Mouse (Mus musculus): ENCODE data around the gene Nek9. TPM values are rescaled to one million over a fixed set of nuclear protein-coding genes. Genes with fewer than 3 reads are reported as not detected.

The Nek9 gene
- total and polyA plus RNA-seq, 2 experiments: 14.0 to 17.0 TPM

- Histone ChIP-seq H3K9ac (ENCODE audit: low read depth, low read length) (no peak overlapping the region), H3K36me3 (ENCODE audit: control insufficient read depth, insufficient read depth, low read length) (peaks cover 19% of the 10 kb centered on the region), H3K4me3 (ENCODE audit: insufficient read depth, low read depth, low read length) (no peak overlapping the region), H3K27me3 (ENCODE audit: control insufficient read depth, insufficient read depth, low read length) (no peaks in the 10 kb centered on the region), H3K4me1 (ENCODE audit: control insufficient read depth, insufficient read depth, low read length) (peaks cover 14% of the 10 kb centered on the region), H3K79me2 (ENCODE audit: control insufficient read depth, insufficient read depth, low read length) (no peaks in the 10 kb centered on the region; the same call in 1 of the 2 replicates), H3K27ac (replicated peaks; ENCODE audit: insufficient read depth, low read depth, low read length) (no peak overlapping the region)
- DNase-seq (ENCODE audit: extremely low read depth, low read depth, low spot score): no peak
- TF ChIP-seq CTCF (IDR thresholded peaks at IDR 0.05; ENCODE audit: low read depth, low read length): no peak
- TF ChIP-seq POLR2A (IDR thresholded peaks at IDR 0.05; ENCODE audit: extremely low read depth, insufficient read depth, low read length): no peak
- WGBS: 68% methylated on average over 7 of the region's 7 CpGs
Measured at GRCm38 (mm10) chr12:85344252-85344651, 5.1 kb upstream of the Nek9 start.

DNA sequence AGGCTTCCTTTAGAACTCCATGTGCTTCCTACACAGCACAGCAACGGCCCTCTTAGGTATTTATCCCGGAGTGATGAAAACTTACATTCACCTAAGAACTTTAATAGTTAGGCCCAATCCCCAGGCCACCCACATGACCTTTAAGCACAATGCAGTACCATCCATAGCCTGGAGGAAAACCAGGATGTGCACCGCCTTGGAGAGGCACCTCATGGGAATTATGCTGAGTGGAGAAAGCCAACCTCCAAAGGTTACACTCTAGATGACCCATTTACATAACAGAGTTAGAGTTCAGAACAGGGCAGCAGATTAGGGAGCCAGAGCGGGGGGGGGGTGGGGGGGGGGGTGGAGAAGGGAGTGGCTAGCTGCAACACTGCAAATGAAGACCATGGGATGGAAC, 3.1 kb upstream of the Nek9 start:
- Histone ChIP-seq H3K79me2 (ENCODE audit: control insufficient read depth, insufficient read depth, low read length) (peaks cover 3% of the 10 kb centered on the region; the same call in 1 of the 2 replicates), H3K4me1 (ENCODE audit: control insufficient read depth, insufficient read depth, low read length) (peaks cover 13% of the 10 kb centered on the region), H3K27ac (replicated peaks; ENCODE audit: insufficient read depth, low read depth, low read length) (peak overlapping the region; percentile 27; the same call in 1 of the 2 replicates), H3K9ac (ENCODE audit: low read depth, low read length) (no peak overlapping the region), H3K36me3 (ENCODE audit: control insufficient read depth, insufficient read depth, low read length) (peaks cover 12% of the 10 kb centered on the region), H3K27me3 (ENCODE audit: control insufficient read depth, insufficient read depth, low read length) (no peaks in the 10 kb centered on the region), H3K4me3 (ENCODE audit: insufficient read depth, low read depth, low read length) (no peak overlapping the region)
- peak; percentile 49 for DNase-seq (ENCODE audit: extremely low read depth, low read depth, low spot score)
- TF ChIP-seq POLR2A (IDR thresholded peaks at IDR 0.05; ENCODE audit: extremely low read depth, insufficient read depth, low read length) (no peak), CTCF (IDR thresholded peaks at IDR 0.05; ENCODE audit: low read depth, low read length) (no peak)
- WGBS: 43% methylated on average over 4 of the region's 4 CpGs

GRCm38 (mm10) chr12:85341131-85341530, 2.0 kb upstream of the Nek9 start:
- Histone ChIP-seq H3K27ac (replicated peaks; ENCODE audit: insufficient read depth, low read depth, low read length) (no peak overlapping the region), H3K27me3 (ENCODE audit: control insufficient read depth, insufficient read depth, low read length) (no peaks in the 10 kb centered on the region), H3K9ac (ENCODE audit: low read depth, low read length) (no peak overlapping the region), H3K4me1 (ENCODE audit: control insufficient read depth, insufficient read depth, low read length) (peaks cover 13% of the 10 kb centered on the region), H3K36me3 (ENCODE audit: control insufficient read depth, insufficient read depth, low read length) (peaks cover 13% of the 10 kb centered on the region), H3K79me2 (ENCODE audit: control insufficient read depth, insufficient read depth, low read length) (peaks cover 3% of the 10 kb centered on the region; the same call in 1 of the 2 replicates), H3K4me3 (ENCODE audit: insufficient read depth, low read depth, low read length) (no peak overlapping the region)
- no peak for TF ChIP-seq POLR2A (IDR thresholded peaks at IDR 0.05; ENCODE audit: extremely low read depth, insufficient read depth, low read length)
- TF ChIP-seq CTCF (IDR thresholded peaks at IDR 0.05; ENCODE audit: low read depth, low read length): no peak
- 2% methylated on average over 1 of the region's 1 CpGs for WGBS
- DNase-seq (ENCODE audit: extremely low read depth, low read depth, low spot score): peak; percentile 79

- peaks cover 13% of the 10 kb centered on the region for H3K4me1 ChIP-seq (ENCODE audit: control insufficient read depth, insufficient read depth, low read length)
- 0 out of 2 replicates have a peak overlapping the region, but pooled peaks have one; percentile 47 for H3K9ac ChIP-seq (ENCODE audit: low read depth, low read length)
- 30% methylated on average over 4 of the region's 4 CpGs for WGBS
- peak; percentile 61 for DNase-seq (ENCODE audit: extremely low read depth, low read depth, low spot score)
- peaks cover 18% of the 10 kb centered on the region for H3K36me3 ChIP-seq (ENCODE audit: control insufficient read depth, insufficient read depth, low read length)
- H3K27ac ChIP-seq (replicated peaks; ENCODE audit: insufficient read depth, low read depth, low read length): peak overlapping the region; percentile 67
- peak overlapping the region; percentile 70; the same call in 1 of the 2 replicates for H3K4me3 ChIP-seq (ENCODE audit: insufficient read depth, low read depth, low read length)
- TF ChIP-seq CTCF (IDR thresholded peaks at IDR 0.05; ENCODE audit: low read depth, low read length): no peak
- TF ChIP-seq POLR2A (IDR thresholded peaks at IDR 0.05; ENCODE audit: extremely low read depth, insufficient read depth, low read length): no peak
- peaks cover 3% of the 10 kb centered on the region; the same call in 1 of the 2 replicates for H3K79me2 ChIP-seq (ENCODE audit: control insufficient read depth, insufficient read depth, low read length)
- no peaks in the 10 kb centered on the region for H3K27me3 ChIP-seq (ENCODE audit: control insufficient read depth, insufficient read depth, low read length)
Measured at GRCm38 (mm10) chr12:85339947-85340346, 785 bp upstream of the Nek9 start.

GRCm38 (mm10) chr12:85338815-85339214, 347 bp downstream of the Nek9 start:
- WGBS: 1% methylated on average over 40 of the region's 42 CpGs
- Histone ChIP-seq H3K79me2 (ENCODE audit: control insufficient read depth, insufficient read depth, low read length) (peaks cover 3% of the 10 kb centered on the region; the same call in 1 of the 2 replicates), H3K27me3 (ENCODE audit: control insufficient read depth, insufficient read depth, low read length) (no peaks in the 10 kb centered on the region), H3K4me1 (ENCODE audit: control insufficient read depth, insufficient read depth, low read length) (peaks cover 11% of the 10 kb centered on the region), H3K9ac (ENCODE audit: low read depth, low read length) (peak overlapping the region; percentile 94), H3K36me3 (ENCODE audit: control insufficient read depth, insufficient read depth, low read length) (peaks cover 21% of the 10 kb centered on the region), H3K4me3 (ENCODE audit: insufficient read depth, low read depth, low read length) (peak overlapping the region; percentile 70), H3K27ac (replicated peaks; ENCODE audit: insufficient read depth, low read depth, low read length) (peak overlapping the region; percentile 75)
- DNase-seq (ENCODE audit: extremely low read depth, low read depth, low spot score): no peak
- TF ChIP-seq POLR2A (IDR thresholded peaks at IDR 0.05; ENCODE audit: extremely low read depth, insufficient read depth, low read length): no peak

- H3K79me2 ChIP-seq (ENCODE audit: control insufficient read depth, insufficient read depth, low read length): peaks cover 3% of the 10 kb centered on the region; the same call in 1 of the 2 replicates
- H3K36me3 ChIP-seq (ENCODE audit: control insufficient read depth, insufficient read depth, low read length): peaks cover 22% of the 10 kb centered on the region
- no peak overlapping the region for H3K27ac ChIP-seq (replicated peaks; ENCODE audit: insufficient read depth, low read depth, low read length)
- DNase-seq (ENCODE audit: extremely low read depth, low read depth, low spot score): no peak
- H3K9ac ChIP-seq (ENCODE audit: low read depth, low read length): no peak overlapping the region
- H3K4me1 ChIP-seq (ENCODE audit: control insufficient read depth, insufficient read depth, low read length): peaks cover 11% of the 10 kb centered on the region
- no peak for TF ChIP-seq CTCF (IDR thresholded peaks at IDR 0.05; ENCODE audit: low read depth, low read length)
- TF ChIP-seq POLR2A (IDR thresholded peaks at IDR 0.05; ENCODE audit: extremely low read depth, insufficient read depth, low read length): no peak
- H3K27me3 ChIP-seq (ENCODE audit: control insufficient read depth, insufficient read depth, low read length): no peaks in the 10 kb centered on the region
- 75% methylated on average over 6 of the region's 6 CpGs for WGBS
- H3K4me3 ChIP-seq (ENCODE audit: insufficient read depth, low read depth, low read length): no peak overlapping the region
Measured at GRCm38 (mm10) chr12:85337567-85338311, 1.4 kb downstream of the Nek9 start.

Measured in liver, adult 2 months (tissue).